Mouse (Mus musculus): Measurements from ENCODE around the gene Gm20388.

The Gm20388 gene

GRCm38 (mm10) chr8:121697735-121698614 lies 1787.3 kb downstream of the Gm20388 start:
- no peak for DNase-seq (ENCODE audit: low read depth in 2 of 2, low spot score in 2 of 2)

- no peak for DNase-seq (ENCODE audit: low read depth in 2 of 2, low spot score in 2 of 2)
Measured at GRCm38 (mm10) chr8:121698615-121699101, 1788.0 kb downstream of the Gm20388 start.

GRCm38 (mm10) chr8:121699936-121700335 lies 1789.3 kb downstream of the Gm20388 start:
- no peak for DNase-seq (ENCODE audit: low read depth in 2 of 2, low spot score in 2 of 2)

- DNase-seq (ENCODE audit: low read depth in 2 of 2, low spot score in 2 of 2): no peak
Measured at GRCm38 (mm10) chr8:121705174-121705573, 1794.5 kb downstream of the Gm20388 start.

GRCm38 (mm10) chr8:121706956-121707355 lies 1796.3 kb downstream of the Gm20388 start:
- DNase-seq (ENCODE audit: low read depth in 2 of 2, low spot score in 2 of 2): no peak

GRCm38 (mm10) chr8:121708406-121708805 lies 1797.8 kb downstream of the Gm20388 start:
- DNase-seq (ENCODE audit: low read depth in 2 of 2, low spot score in 2 of 2): no peak

- no peak for DNase-seq (ENCODE audit: low read depth in 2 of 2, low spot score in 2 of 2)
Measured at GRCm38 (mm10) chr8:121717502-121717901, 1806.9 kb downstream of the Gm20388 start.

- DNase-seq (ENCODE audit: low read depth in 2 of 2, low spot score in 2 of 2): no peak
Measured at GRCm38 (mm10) chr8:121717982-121718425, 1807.4 kb downstream of the Gm20388 start.

- DNase-seq (ENCODE audit: low read depth in 2 of 2, low spot score in 2 of 2): no peak
Measured at GRCm38 (mm10) chr8:121718925-121719324, 1808.3 kb downstream of the Gm20388 start.

- no peak for DNase-seq (ENCODE audit: low read depth in 2 of 2, low spot score in 2 of 2)
Measured at GRCm38 (mm10) chr8:121721072-121721471, 1810.4 kb downstream of the Gm20388 start.

- no peak for DNase-seq (ENCODE audit: low read depth in 2 of 2, low spot score in 2 of 2)
Measured at GRCm38 (mm10) chr8:121723846-121724245, 1813.2 kb downstream of the Gm20388 start.

GRCm38 (mm10) chr8:121727164-121727563 lies 1816.5 kb downstream of the Gm20388 start:
- DNase-seq (ENCODE audit: low read depth in 2 of 2, low spot score in 2 of 2): no peak

GRCm38 (mm10) chr8:121729323-121729722 lies 1818.7 kb downstream of the Gm20388 start, which contains the start of gene Jph3:
TSS of gene Jph3 (plus strand) at chr8:121729623.
- DNase-seq (ENCODE audit: low read depth in 2 of 2, low spot score in 2 of 2): no peak

GRCm38 (mm10) chr8:121729754-121730153 lies 1819.1 kb downstream of the Gm20388 start:
- no peak for DNase-seq (ENCODE audit: low read depth in 2 of 2, low spot score in 2 of 2)

GRCm38 (mm10) chr8:121730170-121730569 lies 1819.5 kb downstream of the Gm20388 start:
- DNase-seq (ENCODE audit: low read depth in 2 of 2, low spot score in 2 of 2): no peak

GRCm38 (mm10) chr8:121730646-121731045 lies 1820.0 kb downstream of the Gm20388 start:
- no peak for DNase-seq (ENCODE audit: low read depth in 2 of 2, low spot score in 2 of 2)

- DNase-seq (ENCODE audit: low read depth in 2 of 2, low spot score in 2 of 2): no peak
Measured at GRCm38 (mm10) chr8:121731060-121731459, 1820.4 kb downstream of the Gm20388 start.

- DNase-seq (ENCODE audit: low read depth in 2 of 2, low spot score in 2 of 2): no peak
Measured at GRCm38 (mm10) chr8:121731471-121732333, 1821.1 kb downstream of the Gm20388 start.

- DNase-seq (ENCODE audit: low read depth in 2 of 2, low spot score in 2 of 2): no peak
Measured at GRCm38 (mm10) chr8:121732334-121732665, 1821.7 kb downstream of the Gm20388 start.

- DNase-seq (ENCODE audit: low read depth in 2 of 2, low spot score in 2 of 2): no peak
Measured at GRCm38 (mm10) chr8:121734262-121734661, 1823.6 kb downstream of the Gm20388 start.

GRCm38 (mm10) chr8:121736236-121736635 lies 1825.6 kb downstream of the Gm20388 start:
- no peak for DNase-seq (ENCODE audit: low read depth in 2 of 2, low spot score in 2 of 2)

GRCm38 (mm10) chr8:121740721-121741120 lies 1830.1 kb downstream of the Gm20388 start:
- no peak for DNase-seq (ENCODE audit: low read depth in 2 of 2, low spot score in 2 of 2)
